Mouse (Mus musculus) spleen, postnatal 14 days (tissue): Measurements from ENCODE around the gene Calml4.
A peak's percentile ranks its signal among the peaks of the same experiment; 100 is the strongest.
"Not testable (repeated sequence)": the region's sequence is repeated elsewhere in the genome, so short reads cannot be mapped to it uniquely, and the experiment has no call there.

Experiments used
- DNase-seq, 2 experiments: peaks; one replicate each; pipeline ENCODE4 v3.0.0; 2021 to 2022; ENCODE audit warnings: low spot score in 2 of 2

Gene Calml4

DNA sequence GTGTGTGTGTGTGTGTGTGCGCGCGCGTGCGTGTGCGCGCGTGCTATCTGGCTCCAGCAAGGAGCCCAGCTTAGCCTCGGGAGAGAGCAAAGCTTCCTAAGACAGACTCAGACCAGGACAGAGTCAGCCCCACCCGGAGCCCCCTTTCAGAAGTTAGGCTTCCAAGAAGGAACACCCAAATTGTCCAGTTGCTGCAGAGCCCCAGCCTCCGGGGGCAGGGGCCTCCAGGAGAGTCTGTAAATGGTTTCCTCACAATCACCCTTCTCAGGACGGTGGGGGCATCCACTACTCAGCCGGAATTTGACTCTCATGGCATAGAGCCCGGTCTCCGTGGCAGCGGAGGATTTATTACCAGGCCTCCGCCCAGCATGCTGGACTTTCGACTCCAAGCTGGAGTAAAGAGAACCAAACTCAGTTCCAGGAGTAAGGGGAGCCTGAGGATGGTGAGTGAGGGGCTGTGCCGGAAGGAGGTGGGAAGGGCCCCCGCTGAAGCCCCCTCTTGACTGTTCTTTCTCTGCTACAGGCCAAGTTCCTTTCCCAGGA, at the start of gene Calml4:
Gene Calml4, plus strand, starts transcription at position 362 of the 543 bp plus-strand sequence.
- no peak for DNase-seq

DNA sequence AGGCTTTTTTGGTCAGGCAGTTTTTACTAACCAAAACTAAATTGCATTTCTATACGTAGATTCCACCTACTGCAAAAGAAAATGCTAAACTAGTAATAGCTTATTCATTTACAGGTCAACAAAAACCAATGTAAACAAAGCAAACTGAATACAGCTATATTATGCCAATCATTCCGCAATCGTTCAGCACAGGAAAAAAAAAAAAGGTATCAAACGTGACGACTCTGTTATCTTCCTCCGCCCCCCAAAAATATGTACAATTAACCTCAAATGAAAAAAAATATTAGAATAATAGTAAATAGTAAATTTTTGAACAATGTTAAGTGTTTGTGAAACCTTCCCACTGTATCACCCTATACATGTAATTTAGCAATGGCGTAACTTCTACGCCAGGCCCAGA, 47.8 kb upstream of the Calml4 start:
- DNase-seq, result no peak

DNA sequence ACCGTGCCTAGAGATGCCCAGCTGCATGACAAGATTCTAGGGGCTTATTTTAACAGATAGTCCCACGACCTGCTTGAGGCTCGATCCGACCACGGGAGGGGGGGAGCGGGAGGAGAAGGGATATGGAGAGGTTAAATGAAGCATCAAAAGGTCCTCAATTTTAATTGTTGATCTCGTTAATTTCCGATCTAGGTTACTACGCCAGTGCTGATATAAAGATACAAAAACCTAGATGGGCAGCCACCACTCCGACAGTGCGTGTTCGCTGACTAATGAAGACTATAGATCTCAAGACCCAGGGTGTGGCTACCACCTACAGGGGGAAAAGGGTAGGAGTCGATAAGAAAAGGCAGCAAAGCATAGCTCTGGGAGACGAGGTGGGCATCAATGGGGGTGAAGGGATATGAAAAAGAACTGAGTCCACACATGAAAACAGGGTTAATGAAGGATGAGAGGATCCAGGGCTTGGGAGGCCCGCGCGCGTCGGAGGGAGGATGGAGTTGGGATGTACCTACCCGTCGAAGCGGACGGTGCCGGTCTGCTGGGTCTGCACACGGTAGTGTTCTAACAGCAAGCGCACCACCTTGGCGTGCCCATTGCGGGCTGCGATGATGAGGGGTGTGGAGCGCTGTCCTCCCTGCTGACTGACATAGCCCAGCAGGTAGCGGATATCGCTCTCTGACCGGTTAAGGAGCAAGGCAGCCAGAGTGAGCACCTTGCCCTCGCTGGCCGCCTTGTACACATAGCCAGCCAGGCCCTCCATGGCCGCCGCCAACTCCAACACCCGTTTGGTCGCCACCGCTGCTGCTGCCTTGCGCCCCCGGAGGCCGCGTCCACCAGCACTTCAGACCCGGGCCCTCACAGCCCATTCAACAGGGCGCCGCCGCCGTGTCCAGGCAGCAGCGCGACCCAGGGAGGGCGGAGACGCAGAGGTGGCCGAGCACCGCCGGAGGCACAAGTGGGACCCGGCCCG, 47.1 kb upstream of the Calml4 start:
- DNase-seq, result peak in 1 of 2 experiments; percentile 19

DNA sequence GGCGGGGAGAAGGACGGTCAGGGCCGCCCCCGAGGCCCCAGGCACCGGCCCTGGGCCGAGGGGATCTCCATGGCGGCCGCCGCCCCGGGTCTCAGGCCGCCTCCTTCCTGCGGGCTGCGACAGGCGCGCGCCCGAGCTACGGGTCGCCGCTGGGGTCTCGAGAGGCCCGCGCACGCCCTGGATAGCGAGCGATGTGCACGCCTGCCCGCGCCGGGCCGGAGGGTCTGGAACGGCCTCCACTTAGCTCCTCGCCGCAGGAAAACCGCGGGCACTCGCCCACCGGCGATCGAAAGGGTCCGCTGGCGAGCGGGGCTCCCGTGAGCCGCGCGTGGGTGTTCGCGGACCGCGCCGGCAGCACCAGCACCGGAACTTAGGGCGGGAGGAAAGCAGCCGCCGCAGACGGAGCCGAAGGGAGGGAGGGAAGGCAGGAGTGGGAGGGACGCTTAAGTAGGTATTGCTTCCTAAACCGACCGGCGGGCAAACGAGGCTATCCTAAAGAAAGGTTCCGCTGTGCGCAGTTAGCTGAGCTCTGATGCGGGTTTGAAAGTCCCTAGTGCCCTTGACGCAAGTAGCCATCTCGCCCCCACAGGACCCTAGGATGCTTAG, 46.3 kb upstream of the Calml4 start, which contains the start of gene Fem1b:
Gene Fem1b, minus strand, starts transcription at position 419 of the 606 bp plus-strand sequence.
- DNase-seq, result peak; percentile 85 to 87

DNA sequence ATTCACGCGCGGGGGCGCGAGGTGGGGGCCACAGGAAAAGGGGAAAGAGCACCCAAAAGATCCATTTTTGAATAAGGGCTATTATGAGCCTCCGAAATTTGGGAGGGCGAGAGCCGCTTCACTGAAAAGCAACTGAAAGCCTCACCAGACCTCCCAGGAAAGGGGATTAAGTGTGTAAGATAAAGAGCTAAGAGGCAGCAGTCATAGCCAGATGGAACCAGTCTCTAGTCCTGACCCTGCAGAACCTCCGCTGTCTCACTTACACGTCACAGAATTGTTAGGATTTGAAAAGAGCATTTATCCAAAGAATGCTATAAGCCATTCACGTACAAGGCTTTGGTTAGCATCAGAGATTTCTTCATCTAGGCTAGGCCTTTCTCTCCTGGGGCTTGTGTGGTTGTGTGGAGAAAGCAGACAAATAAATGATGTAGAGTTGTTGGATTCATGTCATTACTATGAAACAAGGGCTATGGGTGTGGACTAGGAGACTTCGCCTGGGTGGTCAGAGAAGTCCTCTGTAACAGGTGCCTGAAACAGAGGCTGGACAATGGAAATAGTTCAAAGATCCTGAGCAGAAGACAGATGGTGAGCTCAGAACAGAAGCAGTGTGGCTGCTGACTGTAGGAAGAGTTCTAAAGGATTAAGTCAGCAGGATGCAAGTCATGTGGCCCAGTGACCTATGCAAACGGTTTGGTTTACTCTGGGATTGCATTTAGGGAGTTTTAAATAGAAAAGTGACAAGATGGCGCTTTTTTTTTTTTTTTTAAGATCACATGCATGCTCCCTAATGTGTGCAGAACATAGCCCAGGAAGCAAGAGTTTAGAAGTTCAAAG, 45.4 kb upstream of the Calml4 start:
- no peak for DNase-seq

DNA sequence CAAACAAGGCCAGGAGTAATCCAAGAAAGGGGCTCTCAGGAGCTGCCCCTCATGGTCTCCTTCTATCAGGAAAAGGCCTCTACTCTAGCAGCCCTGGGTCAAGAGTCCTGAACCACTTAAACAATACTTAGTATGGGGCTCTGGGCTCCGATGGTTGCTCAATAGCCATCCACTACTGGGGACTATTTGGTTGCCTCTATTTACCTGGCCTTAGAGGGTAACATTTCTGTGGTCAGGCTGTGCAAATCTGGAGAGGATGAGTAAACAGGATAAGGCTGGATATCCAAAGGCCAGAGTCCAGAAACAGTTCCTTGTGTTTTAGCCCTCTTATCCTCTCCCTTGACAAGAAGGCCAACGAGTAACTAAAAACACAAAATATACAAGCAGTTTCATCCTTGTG, 43.1 kb upstream of the Calml4 start:
- no peak for DNase-seq

DNA sequence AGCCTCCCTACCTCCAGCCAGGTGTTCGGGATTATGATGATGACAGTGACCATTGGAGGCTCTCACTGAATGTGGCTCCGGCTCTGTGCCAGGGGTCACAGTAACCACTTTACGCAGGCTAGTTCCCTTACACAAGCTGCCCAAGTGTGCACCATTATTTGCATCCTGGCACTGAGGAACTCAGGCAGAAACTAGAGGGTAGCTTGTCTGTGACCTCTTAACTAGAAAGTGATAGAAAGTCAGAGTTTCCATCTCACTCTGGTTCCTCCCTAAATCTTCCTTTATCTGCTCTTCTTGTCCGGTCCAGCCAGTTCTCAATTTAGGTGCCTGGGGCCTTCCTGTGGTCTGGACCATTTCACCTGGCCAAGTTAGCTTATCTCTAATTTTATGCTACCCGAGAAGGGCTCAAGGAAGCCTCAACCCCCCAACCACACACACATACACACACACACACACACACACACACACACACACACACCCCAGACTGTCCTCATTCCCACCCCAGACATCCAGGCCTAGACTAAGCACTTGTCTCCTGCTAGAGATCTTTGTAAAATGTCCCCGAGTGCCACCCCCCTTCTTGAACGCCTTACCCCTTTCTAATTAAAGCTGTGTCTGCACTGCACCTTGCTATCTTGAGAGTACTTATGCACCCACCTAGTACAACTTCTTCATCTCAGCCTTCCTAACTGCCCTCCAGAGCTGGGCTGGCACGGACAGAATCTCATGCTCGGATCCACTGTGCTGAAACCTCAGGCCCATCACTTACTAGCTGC, 41.4 kb upstream of the Calml4 start:
- DNase-seq, result no peak

DNA sequence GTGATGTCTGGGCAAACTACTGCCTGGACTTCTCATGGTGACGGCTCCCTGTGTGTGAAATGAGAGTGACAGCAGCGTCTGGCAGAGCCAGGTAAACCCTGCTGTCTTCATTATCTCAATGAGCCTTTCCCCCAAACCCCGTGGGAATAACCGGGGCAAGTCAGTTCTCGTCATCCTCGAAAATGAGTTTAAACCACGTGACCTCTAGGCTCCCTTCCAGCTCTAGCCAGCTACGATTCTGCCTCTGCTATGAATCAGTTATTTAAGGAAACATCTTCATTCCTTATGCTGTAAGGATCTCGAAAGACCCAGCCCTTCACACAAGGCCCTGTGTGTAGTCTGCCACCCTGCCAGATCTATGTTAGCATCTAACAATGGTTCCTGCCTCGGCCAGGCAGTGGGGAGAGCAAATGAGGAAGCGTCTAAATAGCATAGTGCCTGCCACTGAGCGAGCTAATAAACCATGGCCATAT, 40.7 kb upstream of the Calml4 start:
- DNase-seq, result no peak

DNA sequence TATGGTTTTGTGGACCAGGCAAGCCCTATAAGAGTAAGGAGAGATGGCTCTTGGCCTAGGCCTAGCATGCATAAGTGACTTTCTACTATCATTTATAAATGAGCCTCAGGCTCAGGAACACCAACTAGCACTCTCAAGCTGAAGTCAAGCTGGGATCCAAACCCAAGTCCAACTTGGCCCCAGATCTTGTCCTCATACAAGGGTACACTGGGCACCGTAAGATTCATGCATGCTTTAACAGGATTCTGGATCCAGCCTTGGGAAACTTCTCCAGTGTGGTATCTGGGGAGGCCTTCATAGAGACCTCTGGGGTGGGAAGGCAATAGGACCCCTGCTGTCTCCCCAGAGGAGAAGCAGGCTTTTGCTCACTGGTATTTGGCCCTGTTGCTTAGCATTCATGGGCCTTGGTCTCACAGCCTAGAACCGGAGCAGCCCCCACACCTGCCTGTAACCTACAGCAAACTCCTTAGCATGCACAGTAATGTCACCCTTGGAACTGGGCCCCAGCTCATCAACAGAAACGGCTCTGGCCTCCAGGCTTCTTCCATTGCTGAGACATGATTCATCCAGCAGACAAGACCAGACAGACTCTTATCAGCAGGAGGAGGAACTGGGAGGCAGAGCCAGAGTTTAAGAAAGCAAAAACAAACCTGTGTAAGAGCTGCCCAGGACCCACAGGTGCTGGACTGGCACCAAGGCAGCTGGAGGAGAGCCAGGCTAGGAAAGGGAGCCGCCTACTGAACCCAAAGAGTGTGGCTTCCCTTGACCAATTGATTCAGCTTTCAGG, 39.9 kb upstream of the Calml4 start:
- no peak for DNase-seq

DNA sequence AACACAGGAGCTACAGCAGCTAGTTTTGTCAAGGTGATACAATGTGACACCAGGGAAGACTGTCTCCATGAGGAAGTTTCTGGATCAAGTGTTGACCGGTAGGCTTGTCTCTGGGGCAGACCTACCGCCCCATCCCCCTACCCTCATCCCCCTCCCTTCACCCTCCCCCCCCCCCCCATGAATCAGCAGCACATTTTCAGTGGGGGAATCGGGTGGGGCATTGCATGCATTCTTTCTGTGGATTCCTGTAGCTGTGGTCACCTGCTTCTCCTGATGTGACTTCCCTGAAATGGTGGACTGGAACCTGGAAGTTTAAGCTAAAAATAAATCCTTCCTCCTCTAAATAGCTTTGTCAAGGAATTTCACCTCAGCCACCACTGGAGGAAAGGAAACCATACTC, 38.4 kb upstream of the Calml4 start:
- DNase-seq, result no peak

DNA sequence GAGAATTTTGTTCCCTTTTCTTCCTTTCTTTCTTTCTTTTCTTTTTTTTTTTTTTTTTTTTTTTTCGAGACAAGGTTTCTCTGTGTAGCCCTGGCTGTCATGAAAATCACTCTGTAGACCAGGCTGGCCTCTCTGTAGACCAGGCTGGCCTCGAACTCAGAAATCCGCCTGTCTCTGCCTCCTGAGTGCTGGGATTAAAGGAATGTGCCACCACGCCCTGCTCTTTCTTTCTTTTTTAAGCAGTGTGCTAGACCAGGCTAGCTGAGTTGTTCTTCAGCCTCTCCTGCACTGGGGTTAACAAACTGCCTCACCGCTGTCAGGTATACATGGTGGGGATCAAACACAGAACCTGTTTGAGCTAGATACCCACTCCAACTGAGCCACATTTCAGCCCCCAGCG, 38.0 kb upstream of the Calml4 start:
- DNase-seq, result not testable (repeated sequence)

DNA sequence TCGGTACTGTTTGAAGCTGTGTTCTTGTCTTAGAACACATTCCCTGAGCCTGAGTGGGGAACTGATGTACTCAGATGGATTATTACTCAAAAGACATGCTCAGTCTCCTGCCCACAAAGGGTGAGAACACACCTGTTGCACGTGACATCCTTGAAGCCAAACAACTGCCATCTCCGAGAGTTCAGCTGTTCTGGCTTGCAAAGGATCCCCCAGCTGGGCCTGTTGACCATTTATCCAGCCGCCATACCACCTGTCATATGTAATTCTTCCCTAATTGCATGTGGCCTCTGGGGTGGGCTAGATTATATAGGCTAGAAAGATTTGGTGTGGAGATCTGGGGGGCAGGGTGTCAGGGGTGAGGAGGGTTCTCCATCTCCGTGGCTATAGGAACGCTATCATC, 37.1 kb upstream of the Calml4 start:
- no peak for DNase-seq

DNA sequence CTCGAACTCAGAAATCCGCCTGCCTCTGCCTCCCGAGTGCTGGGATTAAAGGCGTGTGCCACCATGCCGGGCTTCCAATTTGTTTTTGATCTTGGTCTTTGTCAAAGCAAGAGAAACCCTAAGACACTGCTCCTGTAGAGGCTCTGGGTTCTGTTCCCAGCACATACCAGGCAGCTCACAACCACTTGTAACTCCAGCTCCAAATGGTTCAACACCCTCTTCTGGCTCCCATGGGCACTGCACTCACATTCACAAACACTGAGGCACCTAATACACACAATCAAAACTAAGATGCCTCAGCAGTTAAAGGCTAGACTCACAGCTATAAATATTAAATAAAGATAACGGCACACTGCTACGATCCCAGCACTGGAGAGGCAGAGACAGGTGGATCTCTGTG, 36.1 kb upstream of the Calml4 start:
- DNase-seq, result no peak

DNA sequence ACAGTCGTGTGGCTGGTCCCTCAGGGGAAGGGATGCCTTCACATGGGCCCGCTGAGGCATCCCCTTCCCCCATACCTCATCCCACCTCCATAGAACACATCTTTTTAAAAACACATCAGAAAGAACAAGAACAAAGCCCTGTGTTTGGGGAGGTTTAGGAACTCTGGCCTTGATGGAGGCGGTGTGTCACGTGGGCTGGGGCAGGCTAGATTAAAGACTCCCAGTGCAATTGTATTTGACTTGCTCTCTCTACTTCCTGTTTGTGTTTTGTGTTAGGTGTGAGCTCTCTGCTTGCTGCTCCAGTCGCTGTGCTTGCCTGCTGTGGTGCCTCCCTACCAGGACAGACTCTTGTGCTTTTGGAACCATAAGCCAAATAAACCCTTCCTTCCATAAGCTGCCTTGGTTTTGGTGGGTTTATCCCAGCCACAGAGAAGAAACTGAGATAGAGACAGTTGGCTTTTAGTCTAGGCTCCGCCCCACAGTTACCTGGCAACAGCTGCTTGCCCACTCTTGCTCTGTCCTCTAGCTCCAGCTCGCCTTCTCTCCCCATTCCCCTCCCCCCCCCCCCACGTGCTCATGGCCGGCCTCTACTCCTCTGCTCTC, 32.0 kb upstream of the Calml4 start:
- DNase-seq, result no peak

DNA sequence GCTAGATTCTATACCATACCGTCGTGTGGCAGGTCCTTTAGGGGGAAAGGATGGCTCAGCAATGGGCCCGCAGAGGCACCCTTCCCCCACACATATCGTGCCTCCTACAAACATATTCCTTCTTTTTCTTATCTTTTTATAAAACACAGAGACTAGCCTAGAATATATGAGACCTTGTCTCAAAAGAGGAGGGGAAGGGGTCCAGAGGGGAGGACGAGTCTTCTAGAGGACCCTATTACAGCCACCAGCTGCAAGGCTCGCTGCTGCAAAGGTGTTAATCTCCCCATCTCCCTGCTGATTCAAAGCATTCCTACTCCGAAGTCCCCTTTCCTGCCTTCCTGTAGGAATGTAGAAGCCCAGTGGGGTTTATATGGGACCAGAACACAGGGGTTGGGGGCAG, 31.4 kb upstream of the Calml4 start:
- no peak for DNase-seq

DNA sequence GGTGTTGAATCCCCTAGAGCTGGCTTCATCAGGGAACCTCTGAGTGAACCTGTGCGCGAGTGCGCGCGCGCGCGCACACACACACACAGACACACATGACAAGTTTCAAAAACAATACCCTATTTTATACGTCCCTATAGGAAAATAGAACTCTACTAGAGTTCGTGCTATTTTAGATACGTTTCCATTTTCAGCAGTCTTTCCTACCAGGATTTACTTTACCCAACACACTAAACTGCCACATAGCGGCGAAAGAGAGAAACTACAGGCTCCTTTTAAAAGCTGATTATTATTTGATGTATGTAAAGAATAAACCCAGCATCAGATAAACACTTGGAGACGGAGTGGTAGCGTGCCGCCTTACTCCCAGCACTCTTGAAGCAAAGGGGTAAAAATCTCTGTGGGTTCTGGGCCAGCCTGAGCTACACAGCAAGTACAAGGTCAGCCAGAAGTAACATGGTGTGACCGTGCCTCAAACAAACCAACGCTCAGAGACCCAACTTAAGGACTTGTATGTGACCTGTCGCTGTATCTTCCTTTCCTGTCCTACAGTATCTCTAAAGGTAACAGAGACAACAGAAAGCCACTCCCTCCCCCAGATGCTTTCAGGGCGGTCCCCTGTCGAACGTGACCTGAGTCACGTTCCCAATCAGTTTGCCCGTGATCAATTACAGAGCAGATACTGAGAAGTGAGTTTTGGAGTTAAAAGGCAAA, 29.8 kb upstream of the Calml4 start:
- no peak for DNase-seq

DNA sequence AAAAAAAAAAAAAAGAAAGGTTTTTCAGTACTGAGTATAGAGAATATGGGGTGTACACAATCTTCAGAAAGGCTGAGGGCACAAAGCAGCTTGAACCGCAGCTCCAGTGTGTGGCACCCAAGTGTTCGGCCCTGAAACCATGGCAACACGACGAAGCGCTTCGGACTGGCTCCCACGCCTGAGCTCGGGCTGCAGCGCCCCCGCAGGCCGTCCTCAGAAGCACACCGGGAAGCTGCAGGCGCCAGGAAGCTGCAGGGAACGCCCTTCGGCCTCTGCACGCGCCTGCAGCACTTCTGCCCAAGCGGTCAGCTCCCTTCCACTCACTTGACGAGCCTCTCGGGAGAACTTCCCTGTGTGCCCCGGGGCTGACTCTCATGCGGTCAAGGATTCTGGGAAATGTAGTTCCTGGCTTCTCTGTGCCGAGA, 29.2 kb upstream of the Calml4 start:
- DNase-seq, result peak; percentile 86 to 89

DNA sequence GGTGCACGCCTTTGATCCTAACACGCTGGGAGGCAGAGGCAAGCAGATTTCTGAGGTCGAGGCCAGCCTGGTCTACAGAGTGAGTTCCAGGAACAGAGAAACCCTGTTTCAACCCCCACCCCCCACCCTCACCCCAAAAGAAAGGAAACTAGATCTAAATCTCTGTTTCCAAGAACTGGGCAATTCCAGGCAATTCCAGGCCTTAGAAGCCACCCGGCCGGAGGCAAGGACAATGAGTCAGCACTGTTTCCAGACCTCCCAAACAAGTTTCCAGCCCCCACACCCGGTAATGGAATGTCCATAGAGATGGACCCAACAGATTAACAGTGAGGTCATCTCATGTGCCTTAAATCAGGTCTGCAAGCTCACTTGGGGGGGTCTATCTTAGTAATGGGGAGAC, 28.0 kb upstream of the Calml4 start:
- DNase-seq, result no peak

DNA sequence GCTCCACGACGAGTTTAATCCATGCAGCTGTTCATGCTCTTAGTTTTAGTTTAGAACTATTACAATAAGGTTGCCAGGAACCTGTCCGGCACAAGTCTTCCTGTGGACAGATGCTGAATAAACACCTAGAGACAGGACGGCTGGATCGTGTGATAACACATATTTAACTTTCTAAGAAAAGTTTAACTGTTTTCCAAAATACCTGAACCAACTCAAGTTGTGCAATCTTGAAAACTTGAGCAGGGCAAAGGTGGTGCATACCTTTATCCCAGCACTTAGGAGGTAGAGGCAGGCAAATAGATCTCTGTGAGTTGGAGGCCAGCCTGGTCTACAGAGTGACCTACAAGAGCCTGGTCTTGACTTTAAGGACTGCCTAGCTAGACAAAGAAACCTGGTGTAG, 23.0 kb upstream of the Calml4 start:
- no peak for DNase-seq
